Mouse (Mus musculus): ENCODE measurements around the gene Edf1.

Gene Edf1

DNA sequence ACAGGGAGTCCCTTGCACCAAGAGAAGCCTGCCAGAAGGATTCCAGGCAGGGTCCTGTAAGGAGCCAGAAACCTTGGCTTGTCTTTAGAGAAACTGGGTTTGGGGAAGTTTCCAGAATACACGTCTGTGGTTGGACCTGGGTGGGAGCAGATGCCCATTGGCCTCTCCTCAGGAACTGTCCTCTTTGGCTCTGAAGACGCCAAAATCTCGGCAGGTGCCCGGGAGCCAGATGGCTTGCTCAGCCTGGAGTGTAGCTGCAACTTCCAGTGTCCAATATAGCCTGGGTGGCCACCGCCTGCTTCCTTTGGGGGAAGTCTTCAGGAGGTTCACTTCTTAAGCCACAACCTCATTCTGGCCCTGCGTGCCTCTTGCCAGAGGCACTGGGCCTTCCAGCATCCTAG is 24.3 kb downstream of the Edf1 start:
- in situ Hi-C loops (cut with MboI, MseI) = no loop called here

DNA sequence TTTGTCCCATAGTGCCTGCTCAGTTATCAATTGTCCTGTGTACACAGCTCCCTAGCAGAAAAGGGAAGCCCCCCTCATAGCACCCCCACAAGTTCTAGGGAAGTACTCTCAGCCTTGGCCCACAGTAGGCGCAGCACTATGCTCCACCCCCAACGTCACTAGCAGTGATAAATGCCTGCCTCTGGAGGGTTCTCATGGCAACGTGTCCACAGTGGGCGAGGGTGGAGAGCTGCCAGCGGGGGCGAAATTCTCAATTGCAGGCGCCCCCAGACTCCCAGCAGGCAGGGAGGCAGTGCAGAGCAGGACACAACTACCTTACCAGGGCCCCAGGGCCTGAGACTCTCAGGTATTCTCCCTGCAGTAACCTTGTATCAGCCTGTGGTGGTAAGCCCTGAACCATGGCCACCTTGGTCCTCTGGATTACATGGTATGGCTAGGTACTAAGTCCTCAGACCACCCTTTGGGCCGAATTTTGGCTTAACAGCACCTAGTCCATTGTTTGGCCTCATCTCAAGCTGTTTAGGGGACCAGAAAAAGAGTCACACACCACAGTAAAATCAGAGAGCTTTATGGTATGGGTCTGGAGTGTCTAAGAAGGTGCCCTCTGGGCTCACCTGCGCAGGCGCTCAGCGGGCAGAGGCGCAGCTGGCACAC is 24.9 kb downstream of the Edf1 start:
- in situ Hi-C loops (cut with MboI, MseI) = no loop called here

DNA sequence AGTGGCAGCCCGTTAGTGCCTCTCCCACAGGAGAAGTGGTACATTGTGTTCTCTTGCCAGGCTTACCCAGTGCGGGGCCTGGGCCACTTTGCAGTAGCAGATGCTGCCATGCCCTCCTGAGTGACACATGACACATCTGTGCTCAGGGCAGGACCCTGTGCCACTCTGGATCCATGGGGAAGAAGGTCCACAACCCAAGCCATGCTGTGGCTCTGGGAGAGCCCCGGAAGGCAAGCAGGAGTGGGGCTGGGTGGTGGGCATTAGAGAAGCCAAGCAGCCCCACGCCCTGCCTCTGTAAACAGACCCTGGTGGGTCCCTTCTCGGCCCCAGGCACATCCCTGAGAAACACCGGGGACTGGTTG is 25.5 kb downstream of the Edf1 start:
- in situ Hi-C loops (cut with MboI, MseI) = no loop called here

DNA sequence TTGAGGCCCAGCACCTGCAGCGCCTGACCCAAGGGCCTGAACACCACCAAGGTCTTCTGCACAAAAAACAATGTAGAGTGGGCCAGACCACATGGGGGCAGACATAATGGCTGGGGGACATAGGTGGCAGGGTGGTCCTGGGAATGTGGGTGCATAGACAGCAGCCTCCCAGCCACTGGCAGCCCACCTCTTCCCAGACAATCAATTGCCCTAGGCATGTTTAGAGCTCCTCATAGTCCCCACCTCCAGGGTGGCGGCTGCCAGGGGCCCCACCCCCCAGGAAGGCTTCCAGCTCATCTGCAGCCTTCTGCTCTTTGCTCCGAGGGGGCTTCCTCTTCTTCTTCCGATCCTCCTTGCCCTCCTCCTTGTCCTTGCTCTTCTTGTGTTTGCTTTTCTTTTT is 25.9 kb downstream of the Edf1 start:
- in situ Hi-C loops (cut with MboI, MseI) = no loop called here

DNA sequence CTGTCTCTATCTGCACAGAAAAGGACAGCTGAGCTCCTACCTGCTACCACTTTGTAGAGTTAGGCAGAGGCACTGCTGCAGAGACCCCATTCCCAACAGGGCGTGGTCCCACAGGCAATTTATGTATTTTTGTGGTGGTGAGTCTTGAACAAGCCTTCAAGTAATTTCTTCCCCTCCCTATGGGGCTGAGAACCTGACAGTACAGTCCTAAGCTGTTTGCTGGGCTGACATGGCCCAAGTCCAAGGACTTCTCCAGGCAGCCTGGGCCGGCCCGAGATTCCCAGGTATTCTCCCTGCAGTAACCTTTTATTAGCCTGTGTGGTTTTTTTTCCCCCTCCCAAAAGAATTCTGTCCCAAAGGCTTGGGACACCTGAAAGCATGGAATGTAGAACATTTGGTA is 26.5 kb downstream of the Edf1 start:
- in situ Hi-C loops (cut with MboI, MseI) = no loop called here

DNA sequence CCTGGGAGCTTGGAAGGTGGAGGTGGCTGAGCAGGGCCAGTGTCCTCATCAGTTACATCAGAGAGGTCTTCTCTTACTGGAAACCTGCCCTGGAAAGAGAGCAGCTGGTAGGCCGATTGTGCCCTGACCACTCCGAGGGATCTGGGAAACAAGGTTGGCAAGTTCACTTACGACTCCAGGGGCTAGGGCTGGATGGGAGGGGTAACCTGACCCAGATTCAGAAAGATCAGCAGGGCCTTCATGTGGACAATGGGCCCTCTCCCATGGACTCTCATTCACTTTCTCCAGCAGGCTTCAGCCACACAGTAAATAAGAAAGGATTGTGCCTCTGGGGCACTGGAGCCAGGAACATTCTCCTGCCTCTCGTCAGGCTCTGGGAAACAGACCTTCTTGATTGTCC is 27.2 kb downstream of the Edf1 start:
- in situ Hi-C loops (cut with MboI, MseI) = no loop called here

DNA sequence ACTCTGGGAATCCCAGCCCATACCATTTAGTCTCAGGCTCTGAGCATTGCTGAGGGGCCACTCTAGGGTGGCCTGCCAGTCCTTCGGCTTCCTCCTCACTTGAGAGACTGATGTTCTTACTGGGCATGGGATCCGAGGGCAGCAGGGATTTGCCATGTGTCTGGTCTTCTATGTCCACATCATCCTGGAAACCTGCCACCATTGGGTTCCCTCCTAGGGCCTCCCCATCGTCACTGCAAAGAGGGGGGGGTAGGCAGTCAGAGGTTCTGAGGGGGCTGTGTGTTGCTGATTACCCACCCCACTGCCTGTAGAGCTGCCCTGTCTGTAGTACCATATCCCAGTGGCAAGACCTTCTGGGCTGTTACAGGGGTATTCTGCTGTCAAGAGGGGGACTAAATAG is 28.0 kb downstream of the Edf1 start:
- in situ Hi-C loops (cut with MboI, MseI) = no loop called here

DNA sequence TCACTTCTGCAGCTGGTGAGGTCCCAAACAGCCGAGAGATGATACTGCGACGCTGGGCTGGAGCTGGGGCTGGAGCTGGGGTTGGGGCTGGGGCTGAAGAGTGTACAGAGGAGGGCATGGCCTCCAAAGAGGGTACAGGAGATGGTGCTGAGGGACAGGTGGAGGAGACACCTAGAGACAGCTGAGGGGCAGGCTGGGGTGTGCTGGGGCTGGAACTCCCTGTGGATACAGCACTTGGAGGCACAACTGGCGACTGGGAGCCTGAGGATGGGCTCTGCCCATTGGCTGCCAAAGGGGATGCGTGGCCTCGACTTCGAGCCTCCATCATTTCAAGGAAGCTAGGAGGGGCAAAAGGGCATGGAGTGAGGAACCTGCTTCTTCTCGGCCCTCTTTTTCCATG is 29.6 kb downstream of the Edf1 start:
- in situ Hi-C loops (cut with MboI, MseI) = no loop called here

DNA sequence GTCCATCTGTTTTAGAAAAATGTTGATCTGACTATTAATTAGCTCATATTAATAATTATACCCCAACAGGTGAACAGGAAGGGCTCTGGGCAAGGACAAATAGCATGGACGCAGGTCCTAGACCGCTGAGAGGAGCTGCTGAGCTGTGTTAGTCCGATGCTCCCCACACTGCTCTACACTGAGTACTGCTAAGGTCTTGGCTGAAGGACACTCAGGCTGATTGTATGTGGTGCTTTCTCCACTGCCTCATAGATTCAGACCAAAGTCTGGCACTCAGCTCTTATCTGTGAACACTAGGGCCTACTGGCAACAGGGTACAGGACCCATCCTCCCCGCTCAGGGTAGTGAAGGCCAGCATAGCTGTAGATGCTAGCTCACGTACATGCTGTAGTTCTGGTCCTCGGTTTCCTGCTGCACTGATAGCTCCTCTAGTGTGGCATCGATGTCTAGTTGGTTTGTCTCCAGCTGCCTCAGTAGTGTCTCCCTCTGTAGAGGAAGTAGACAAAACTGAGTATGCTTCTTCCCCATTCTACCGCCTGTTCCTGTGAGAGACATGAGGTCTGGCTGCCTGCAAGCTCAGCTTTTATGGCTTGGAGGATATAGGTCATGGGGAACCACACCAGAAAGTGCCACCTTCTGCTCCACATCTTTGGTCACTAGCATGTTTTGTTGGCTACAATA is 30.7 kb downstream of the Edf1 start:
- in situ Hi-C loops (cut with MboI, MseI) = no loop called here

DNA sequence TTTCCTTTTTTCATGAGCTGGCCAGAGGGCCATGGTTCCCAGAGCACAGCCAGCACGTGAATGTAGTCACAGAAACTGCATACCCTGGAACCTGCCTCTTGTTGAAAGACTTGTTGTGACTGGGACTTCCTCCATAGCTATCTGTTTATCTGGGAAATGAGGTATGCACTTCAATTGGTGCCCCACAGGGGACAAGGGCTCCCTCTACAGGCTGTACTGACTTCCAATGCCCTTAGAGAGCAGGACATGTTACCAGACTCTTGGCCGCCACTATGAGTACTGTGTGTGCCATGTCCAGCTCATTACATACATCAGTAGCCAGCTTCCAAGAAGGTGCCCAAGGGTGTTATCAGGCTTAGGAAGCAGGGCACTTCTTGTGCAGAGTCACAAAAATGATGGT is 34.2 kb downstream of the Edf1 start:
- in situ Hi-C loops (cut with MboI, MseI) = loop anchor here (10.0 kb wide), 1 partner anchor 1863 kb away; no protein-coding TSS in a partner anchor

DNA sequence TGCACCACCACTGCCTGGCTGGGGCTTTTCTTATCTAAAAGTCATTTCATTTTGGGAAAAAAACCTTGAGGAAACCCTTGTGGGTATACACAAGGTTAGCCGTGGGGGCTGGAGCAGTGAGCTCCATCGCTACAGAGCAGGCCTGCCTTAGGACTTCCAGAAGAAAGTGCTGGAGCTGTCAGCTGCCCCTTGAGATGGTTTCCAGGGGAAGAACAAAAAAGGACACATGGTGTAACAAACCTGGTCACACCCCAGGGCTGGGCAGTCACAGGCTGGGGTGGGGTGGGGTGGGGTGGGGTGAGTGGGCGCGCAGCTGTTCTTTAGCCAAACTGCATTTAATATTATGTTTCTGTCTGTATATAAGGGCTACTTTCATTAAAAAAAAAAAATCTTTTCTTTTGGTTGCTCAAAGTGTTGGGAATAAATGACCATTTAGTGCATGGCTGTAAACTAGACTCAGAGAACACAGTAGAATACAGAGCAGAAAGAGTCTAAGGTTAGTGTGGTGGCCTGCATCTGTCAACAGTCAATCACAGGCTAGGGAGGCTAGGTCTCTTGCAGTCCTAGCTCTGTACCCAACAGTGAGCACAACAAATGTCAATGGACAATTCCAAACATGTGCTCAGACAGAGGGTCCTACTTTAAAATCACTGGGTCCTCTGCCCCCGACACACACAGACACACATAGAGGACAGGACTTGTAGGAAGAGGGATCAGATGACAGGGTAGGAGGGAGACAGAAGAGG is 39.3 kb downstream of the Edf1 start:
- in situ Hi-C loops (cut with MboI, MseI) = loop anchor here (10.0 kb wide), 1 partner anchor 1858 kb away; no protein-coding TSS in a partner anchor

DNA sequence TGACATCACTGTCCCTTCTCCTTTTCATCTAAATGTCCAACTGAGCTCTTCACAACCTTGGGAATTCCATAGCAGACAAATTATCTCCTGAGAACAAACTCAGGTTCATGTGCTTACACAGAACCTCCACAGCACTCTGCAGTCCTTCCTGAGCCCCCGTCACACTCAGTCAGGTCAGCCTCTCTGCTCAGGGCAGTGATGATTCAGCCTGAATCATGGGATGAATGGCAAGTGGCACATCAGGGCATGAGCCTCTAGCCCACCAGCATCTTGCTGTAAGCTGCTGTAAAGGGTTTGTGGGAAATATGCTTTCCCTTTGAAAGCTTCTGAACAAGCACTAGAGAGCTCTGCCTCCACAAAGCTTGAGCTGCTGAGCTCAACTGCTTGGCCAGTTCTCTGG is 41.1 kb downstream of the Edf1 start:
- in situ Hi-C loops (cut with MboI, MseI) = loop anchor here (10.0 kb wide), 1 partner anchor 1856 kb away; no protein-coding TSS in a partner anchor

DNA sequence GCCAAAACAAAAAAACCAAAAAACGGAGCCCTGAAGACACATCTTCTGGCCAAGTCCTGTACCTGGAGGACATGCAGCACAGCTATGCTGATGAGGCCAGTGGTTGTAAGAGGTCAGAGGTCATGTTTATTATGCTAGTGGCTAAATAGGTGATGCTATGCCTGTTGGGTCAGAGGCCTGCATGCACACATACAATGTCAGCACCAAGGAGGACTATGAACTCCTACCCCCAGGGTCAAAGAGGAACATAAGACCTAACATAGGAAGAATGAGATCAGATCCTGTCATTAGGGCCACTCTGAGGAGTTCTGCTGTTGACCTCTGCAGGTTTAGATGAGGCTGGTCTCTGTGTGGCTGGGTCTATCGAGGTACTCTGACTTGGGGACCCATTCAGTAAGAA is 42.4 kb downstream of the Edf1 start:
- in situ Hi-C loops (cut with MboI, MseI) = no loop called here

DNA sequence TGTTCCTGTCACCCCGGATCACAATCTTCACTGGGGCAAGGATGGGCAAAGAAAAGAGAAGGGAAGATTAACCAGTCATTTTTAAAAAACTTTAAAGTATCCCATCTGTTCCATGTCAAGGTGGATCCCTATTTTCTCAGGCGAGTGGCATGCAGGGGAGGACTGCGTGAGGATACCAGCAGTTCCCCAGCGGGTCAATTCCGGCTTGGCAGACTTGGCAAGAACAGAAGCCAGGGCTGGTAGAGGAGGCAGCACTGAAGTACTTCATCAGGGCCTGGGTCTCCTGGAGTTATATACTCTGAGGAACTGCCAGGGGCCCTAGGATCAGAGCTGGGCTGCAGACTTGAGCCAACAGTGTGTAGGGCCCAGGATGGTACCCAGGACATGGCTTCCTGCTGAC is 44.9 kb downstream of the Edf1 start:
- in situ Hi-C loops (cut with MboI, MseI) = no loop called here

DNA sequence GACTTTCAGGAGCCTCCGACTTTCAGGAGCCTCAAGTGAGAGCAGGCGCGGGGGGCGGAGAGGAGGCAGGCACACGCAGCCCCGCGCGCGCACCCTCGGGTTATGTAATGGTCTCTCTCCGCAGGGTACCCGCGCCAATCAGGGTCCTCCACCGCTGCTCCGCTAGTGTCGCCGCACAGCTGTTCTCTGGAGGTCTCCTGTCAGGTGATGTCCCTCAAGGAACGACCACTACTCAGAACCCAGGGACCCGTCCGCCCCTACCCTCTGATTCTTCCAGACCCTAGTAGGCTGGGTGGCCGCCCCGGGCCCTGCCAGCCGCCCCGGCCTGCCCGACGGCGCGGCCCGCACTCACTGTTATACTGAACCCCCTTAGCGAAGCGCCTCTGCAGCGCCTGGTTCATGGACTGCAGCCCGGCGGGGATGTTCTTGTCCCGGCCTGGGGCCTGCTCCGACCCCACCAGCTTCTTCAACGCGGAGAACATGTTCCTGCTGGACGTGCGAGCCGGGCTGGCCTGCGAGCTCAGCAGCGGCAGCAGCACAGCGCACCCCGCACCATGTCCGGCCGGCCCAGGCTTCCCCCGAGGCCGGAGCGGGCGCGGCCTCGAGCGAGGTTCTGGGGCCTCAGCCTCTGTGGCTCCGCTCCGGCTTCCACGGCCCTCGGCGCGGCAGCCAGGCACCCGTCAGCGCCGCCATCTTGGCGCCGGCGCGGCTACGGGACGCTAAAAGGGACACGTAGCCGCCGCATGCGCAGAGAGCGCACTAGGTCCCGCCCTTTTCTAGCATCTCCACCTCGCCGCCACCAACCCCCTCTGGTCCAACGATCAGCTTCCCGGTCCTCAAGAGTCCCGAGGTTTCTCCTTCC is 50.3 kb downstream of the Edf1 start, which contains the start of gene Rabl6:
TSS of gene Rabl6 (minus strand) at position 761 of the 862 bp plus-strand sequence.
- in situ Hi-C loops (cut with MboI, MseI) = no loop called here

DNA sequence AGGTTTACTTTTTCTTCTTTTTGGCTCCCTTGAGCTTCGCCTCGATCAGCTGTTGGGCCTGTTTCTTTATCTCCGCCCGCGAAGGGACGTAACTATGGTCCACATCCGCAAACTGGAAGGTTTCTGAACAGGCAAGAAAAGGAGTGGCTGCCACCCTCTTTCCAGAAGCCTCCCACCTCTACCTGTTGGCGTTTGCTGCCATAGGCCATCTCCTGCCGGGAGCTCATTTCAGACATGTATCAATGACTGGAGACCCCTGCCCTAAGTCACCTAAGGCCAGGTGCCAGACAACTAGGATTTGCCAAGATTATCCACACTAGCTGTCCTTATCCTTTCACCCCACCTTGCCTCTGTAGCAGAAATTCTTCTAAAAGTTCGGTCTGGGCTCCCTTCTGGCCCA is 51.0 kb downstream of the Edf1 start:
- in situ Hi-C loops (cut with MboI, MseI) = no loop called here

Data from regulatory T cell (primary cell).